Mouse (Mus musculus): ENCODE data around the gene Slit3. TPM values are rescaled to one million over a fixed set of nuclear protein-coding genes. Genes with fewer than 3 reads are reported as not detected.

The Slit3 gene
- polyA plus RNA-seq, 1 experiment, result 211 TPM

- H3K4me1 ChIP-seq (ENCODE audit: control insufficient read depth, insufficient read depth, low read length), result peaks cover 7% of the 10 kb centered on the region; the same call in 1 of the 2 replicates
- no peak overlapping the region for H3K27ac ChIP-seq (ENCODE audit: insufficient read depth, low read length)
- no peak overlapping the region for H3K4me3 ChIP-seq (ENCODE audit: insufficient read depth, low read length)
- TF ChIP-seq CTCF (IDR thresholded peaks at IDR 0.05; ENCODE audit: borderline replicate concordance, insufficient read depth, low read length) (no peak), POLR2A (IDR thresholded peaks at IDR 0.05; ENCODE audit: low read depth, low read length) (no peak)
Measured at GRCm38 (mm10) chr11:35177564-35177963, 56.5 kb downstream of the Slit3 start.

- Histone ChIP-seq H3K4me1 (ENCODE audit: control insufficient read depth, insufficient read depth, low read length) (peaks cover 7% of the 10 kb centered on the region; the same call in 1 of the 2 replicates), H3K27ac (ENCODE audit: insufficient read depth, low read length) (no peak overlapping the region), H3K4me3 (ENCODE audit: insufficient read depth, low read length) (no peak overlapping the region)
- TF ChIP-seq CTCF (IDR thresholded peaks at IDR 0.05; ENCODE audit: borderline replicate concordance, insufficient read depth, low read length) (no peak), POLR2A (IDR thresholded peaks at IDR 0.05; ENCODE audit: low read depth, low read length) (no peak)
Measured at GRCm38 (mm10) chr11:35178144-35178817, 57.3 kb downstream of the Slit3 start.

- Histone ChIP-seq H3K4me1 (ENCODE audit: control insufficient read depth, insufficient read depth, low read length) (peaks cover 7% of the 10 kb centered on the region; the same call in 1 of the 2 replicates), H3K27ac (ENCODE audit: insufficient read depth, low read length) (no peak overlapping the region), H3K4me3 (ENCODE audit: insufficient read depth, low read length) (no peak overlapping the region)
- no peak for TF ChIP-seq CTCF (IDR thresholded peaks at IDR 0.05; ENCODE audit: borderline replicate concordance, insufficient read depth, low read length)
- no peak for TF ChIP-seq POLR2A (IDR thresholded peaks at IDR 0.05; ENCODE audit: low read depth, low read length)
Measured at GRCm38 (mm10) chr11:35179305-35179704, 58.3 kb downstream of the Slit3 start.

- Histone ChIP-seq H3K4me1 (ENCODE audit: control insufficient read depth, insufficient read depth, low read length) (peaks cover 7% of the 10 kb centered on the region; the same call in 1 of the 2 replicates), H3K27ac (ENCODE audit: insufficient read depth, low read length) (no peak overlapping the region), H3K4me3 (ENCODE audit: insufficient read depth, low read length) (no peak overlapping the region)
- no peak for TF ChIP-seq CTCF (IDR thresholded peaks at IDR 0.05; ENCODE audit: borderline replicate concordance, insufficient read depth, low read length)
- TF ChIP-seq POLR2A (IDR thresholded peaks at IDR 0.05; ENCODE audit: low read depth, low read length), result no peak
Measured at GRCm38 (mm10) chr11:35182887-35183286, 61.9 kb downstream of the Slit3 start.

- TF ChIP-seq CTCF (IDR thresholded peaks at IDR 0.05; ENCODE audit: borderline replicate concordance, insufficient read depth, low read length) (no peak), POLR2A (IDR thresholded peaks at IDR 0.05; ENCODE audit: low read depth, low read length) (no peak)
- Histone ChIP-seq H3K27ac (ENCODE audit: insufficient read depth, low read length) (no peak overlapping the region), H3K4me1 (ENCODE audit: control insufficient read depth, insufficient read depth, low read length) (no peaks in the 10 kb centered on the region), H3K4me3 (ENCODE audit: insufficient read depth, low read length) (no peak overlapping the region)
Measured at GRCm38 (mm10) chr11:35194826-35195225, 73.8 kb downstream of the Slit3 start.

- H3K27ac ChIP-seq (ENCODE audit: insufficient read depth, low read length), result no peak overlapping the region
- TF ChIP-seq POLR2A (IDR thresholded peaks at IDR 0.05; ENCODE audit: low read depth, low read length) (no peak), CTCF (IDR thresholded peaks at IDR 0.05; ENCODE audit: borderline replicate concordance, insufficient read depth, low read length) (no peak)
- H3K4me1 ChIP-seq (ENCODE audit: control insufficient read depth, insufficient read depth, low read length), result no peaks in the 10 kb centered on the region
- H3K4me3 ChIP-seq (ENCODE audit: insufficient read depth, low read length), result no peak overlapping the region
Measured at GRCm38 (mm10) chr11:35196777-35197176, 75.8 kb downstream of the Slit3 start.

- Histone ChIP-seq H3K27ac (ENCODE audit: insufficient read depth, low read length) (no peak overlapping the region), H3K4me3 (ENCODE audit: insufficient read depth, low read length) (no peak overlapping the region), H3K4me1 (ENCODE audit: control insufficient read depth, insufficient read depth, low read length) (no peaks in the 10 kb centered on the region)
- TF ChIP-seq CTCF (IDR thresholded peaks at IDR 0.05; ENCODE audit: borderline replicate concordance, insufficient read depth, low read length) (no peak), POLR2A (IDR thresholded peaks at IDR 0.05; ENCODE audit: low read depth, low read length) (no peak)
Measured at GRCm38 (mm10) chr11:35198537-35199088, 77.6 kb downstream of the Slit3 start.

GRCm38 (mm10) chr11:35202332-35202731 lies 81.3 kb downstream of the Slit3 start:
- Histone ChIP-seq H3K4me3 (ENCODE audit: insufficient read depth, low read length) (no peak overlapping the region), H3K27ac (ENCODE audit: insufficient read depth, low read length) (no peak overlapping the region), H3K4me1 (ENCODE audit: control insufficient read depth, insufficient read depth, low read length) (no peaks in the 10 kb centered on the region)
- TF ChIP-seq CTCF (IDR thresholded peaks at IDR 0.05; ENCODE audit: borderline replicate concordance, insufficient read depth, low read length) (no peak), POLR2A (IDR thresholded peaks at IDR 0.05; ENCODE audit: low read depth, low read length) (no peak)

GRCm38 (mm10) chr11:35203673-35204072 lies 82.6 kb downstream of the Slit3 start:
- no peak overlapping the region for H3K27ac ChIP-seq (ENCODE audit: insufficient read depth, low read length)
- TF ChIP-seq CTCF (IDR thresholded peaks at IDR 0.05; ENCODE audit: borderline replicate concordance, insufficient read depth, low read length) (no peak), POLR2A (IDR thresholded peaks at IDR 0.05; ENCODE audit: low read depth, low read length) (no peak)

GRCm38 (mm10) chr11:35204084-35204483 lies 83.1 kb downstream of the Slit3 start:
- TF ChIP-seq CTCF (IDR thresholded peaks at IDR 0.05; ENCODE audit: borderline replicate concordance, insufficient read depth, low read length) (no peak), POLR2A (IDR thresholded peaks at IDR 0.05; ENCODE audit: low read depth, low read length) (no peak)
- H3K27ac ChIP-seq (ENCODE audit: insufficient read depth, low read length), result no peak overlapping the region
- no peak overlapping the region for H3K4me3 ChIP-seq (ENCODE audit: insufficient read depth, low read length)
- no peaks in the 10 kb centered on the region for H3K4me1 ChIP-seq (ENCODE audit: control insufficient read depth, insufficient read depth, low read length)

More at GRCm38 (mm10) chr11:35203673-35204072, 82.6 kb downstream of the Slit3 start:
- H3K4me1 ChIP-seq (ENCODE audit: control insufficient read depth, insufficient read depth, low read length), result no peaks in the 10 kb centered on the region
- no peak overlapping the region for H3K4me3 ChIP-seq (ENCODE audit: insufficient read depth, low read length)
